Mouse (Mus musculus) lung, embryonic 16.5 days (tissue): ENCODE measurements at regions not wholly inside any gene's neighbourhood (a gene's known extent, or its start where the extent isn't known, plus 50 kb on each side); places are given as distances from the start of the nearest gene placed in this dataset.
"Not testable (repeated sequence)": the region's sequence is repeated elsewhere in the genome, so short reads cannot be mapped to it uniquely, and the experiment has no call there.

Experiments
- ATAC-seq: fragments of 200-750 bp; cut with Nextera tagmentation; 2 replicates; pipeline ENCODE4 v1.8.0; 2017; ENCODE audit warnings: low read depth, mild to moderate bottlenecking, moderate library complexity
- H3K27ac ChIP-seq: fragments of 300-500 bp; sonication (generic); 2 replicates; pipeline ENCODE4 v1.5.1; 2014; ENCODE audit warnings: mild to moderate bottlenecking, control low read depth, low read length
- H3K27me3 ChIP-seq: fragments of 300-500 bp; sonication (generic); 2 replicates; pipeline ENCODE4 v1.6.1; 2014; ENCODE audit warnings: low read depth, low read length, mixed read lengths; ENCODE audit not compliant: control insufficient read depth, insufficient read depth
- H3K36me3 ChIP-seq: fragments of 300-500 bp; sonication (generic); 2 replicates; pipeline ENCODE4 v1.6.1; 2014; ENCODE audit warnings: low read length; ENCODE audit not compliant: control insufficient read depth, insufficient read depth
- H3K4me1 ChIP-seq: fragments of 300-500 bp; sonication (generic); replicated peaks from 2 replicates; pipeline ENCODE4 v1.6.1; 2014; ENCODE audit warnings: low read length, mixed read lengths; ENCODE audit not compliant: control insufficient read depth, insufficient read depth
- H3K4me2 ChIP-seq: fragments of 300-500 bp; sonication (generic); 2 replicates; pipeline ENCODE4 v1.6.1; 2014; ENCODE audit warnings: low read depth, low read length, control low read depth
- H3K4me3 ChIP-seq: fragments of 300-500 bp; sonication (generic); 2 replicates; pipeline ENCODE4 v1.5.1; 2014; ENCODE audit warnings: mild to moderate bottlenecking, low read length, control low read depth
- H3K9ac ChIP-seq: fragments of 300-500 bp; sonication (generic); 2 replicates; pipeline ENCODE4 v1.6.1; 2014; ENCODE audit warnings: low read length, control low read depth
- H3K9me3 ChIP-seq: fragments of 300-500 bp; sonication (generic); 2 replicates; pipeline ENCODE4 v1.6.1; 2016; ENCODE audit warnings: low read length; ENCODE audit not compliant: control insufficient read depth
- WGBS: fragments of 180-500 bp; shearing (Covaris S2); extraction: QIAGEN DNeasy Blood & Tissue Kit; methylation state at CpG from one replicate; pipeline ENCODE4 v1.1.7; 2014; 5-methylcytosine and 5-hydroxymethylcytosine counted together

GRCm38 (mm10) chr17:47246605-47247004 lies 122.1 kb upstream of the Mrps10 start:
- no peak overlapping the region for H3K4me3 ChIP-seq
- H3K27me3 ChIP-seq, result no peaks in the 10 kb centered on the region
- H3K9me3 ChIP-seq, result no peaks in the 10 kb centered on the region
- WGBS, result 92% methylated on average over 8 of the region's 8 CpGs
- no peak overlapping the region for H3K4me2 ChIP-seq
- ATAC-seq, result no peak
- H3K27ac ChIP-seq, result no peak overlapping the region
- no peaks in the 10 kb centered on the region; the same call in 1 of the 2 replicates for H3K4me1 ChIP-seq
- H3K36me3 ChIP-seq, result peaks cover 4% of the 10 kb centered on the region
- no peak overlapping the region for H3K9ac ChIP-seq

GRCm38 (mm10) chr17:47245635-47246034 lies 123.1 kb upstream of the Mrps10 start:
- Histone ChIP-seq H3K4me3 (no peak overlapping the region), H3K27me3 (no peaks in the 10 kb centered on the region), H3K9me3 (no peaks in the 10 kb centered on the region), H3K4me1 (no peaks in the 10 kb centered on the region; the same call in 1 of the 2 replicates), H3K27ac (no peak overlapping the region), H3K36me3 (peaks cover 4% of the 10 kb centered on the region), H3K4me2 (no peak overlapping the region), H3K9ac (no peak overlapping the region)
- WGBS, result 90% methylated on average over 9 of the region's 9 CpGs
- no peak for ATAC-seq

- peaks cover 19% of the 10 kb centered on the region for H3K36me3 ChIP-seq
- 86% methylated on average over 4 of the region's 4 CpGs for WGBS
- ATAC-seq, result no peak
- H3K9ac ChIP-seq, result no peak overlapping the region
- no peak overlapping the region for H3K27ac ChIP-seq
- H3K4me2 ChIP-seq, result no peak overlapping the region
- no peak overlapping the region for H3K4me3 ChIP-seq
- no peaks in the 10 kb centered on the region for H3K4me1 ChIP-seq
- no peaks in the 10 kb centered on the region for H3K27me3 ChIP-seq
- H3K9me3 ChIP-seq, result no peaks in the 10 kb centered on the region
Measured at GRCm38 (mm10) chr17:47239086-47239485, 129.6 kb upstream of the Mrps10 start.

GRCm38 (mm10) chr17:47237881-47238280 lies 130.8 kb upstream of the Mrps10 start:
- not testable (repeated sequence) for H3K4me3 ChIP-seq, H3K9me3 ChIP-seq, H3K27ac ChIP-seq, H3K9ac ChIP-seq, H3K4me2 ChIP-seq, H3K27me3 ChIP-seq, H3K4me1 ChIP-seq, ATAC-seq
- WGBS, result 92% methylated on average over 3 of the region's 3 CpGs
- peaks cover 16% of the 10 kb centered on the region for H3K36me3 ChIP-seq

GRCm38 (mm10) chr17:47234343-47234742 lies 134.3 kb upstream of the Mrps10 start:
- H3K36me3 ChIP-seq, result peaks cover 32% of the 10 kb centered on the region
- H3K4me2 ChIP-seq, result no peak overlapping the region
- H3K27ac ChIP-seq, result no peak overlapping the region
- no peaks in the 10 kb centered on the region for H3K27me3 ChIP-seq
- H3K9me3 ChIP-seq, result no peaks in the 10 kb centered on the region
- WGBS, result 92% methylated on average over 11 of the region's 11 CpGs
- ATAC-seq, result no peak
- H3K4me1 ChIP-seq, result no peaks in the 10 kb centered on the region
- H3K9ac ChIP-seq, result no peak overlapping the region
- no peak overlapping the region for H3K4me3 ChIP-seq

GRCm38 (mm10) chr17:47233003-47233678 lies 135.5 kb upstream of the Mrps10 start:
- Histone ChIP-seq H3K4me3 (no peak overlapping the region), H3K36me3 (peaks cover 39% of the 10 kb centered on the region), H3K9me3 (no peaks in the 10 kb centered on the region), H3K27me3 (no peaks in the 10 kb centered on the region), H3K4me2 (no peak overlapping the region), H3K4me1 (no peaks in the 10 kb centered on the region), H3K27ac (no peak overlapping the region), H3K9ac (no peak overlapping the region)
- WGBS, result 66% methylated on average over 8 of the region's 8 CpGs
- ATAC-seq, result no peak

- Histone ChIP-seq H3K4me3 (no peak overlapping the region), H3K27me3 (no peaks in the 10 kb centered on the region), H3K4me2 (no peak overlapping the region), H3K27ac (no peak overlapping the region), H3K36me3 (peaks cover 29% of the 10 kb centered on the region), H3K9ac (no peak overlapping the region), H3K4me1 (peaks cover 9% of the 10 kb centered on the region), H3K9me3 (no peaks in the 10 kb centered on the region)
- WGBS, result 93% methylated on average over 9 of the region's 10 CpGs
- ATAC-seq, result no peak
Measured at GRCm38 (mm10) chr17:47230715-47231114, 138.0 kb upstream of the Mrps10 start.

- no peak overlapping the region for H3K27ac ChIP-seq
- H3K4me3 ChIP-seq, result no peak overlapping the region
- H3K9me3 ChIP-seq, result no peaks in the 10 kb centered on the region
- no peaks in the 10 kb centered on the region for H3K27me3 ChIP-seq
- no peak overlapping the region for H3K9ac ChIP-seq
- H3K4me2 ChIP-seq, result no peak overlapping the region
- peaks cover 22% of the 10 kb centered on the region for H3K36me3 ChIP-seq
- no peak for ATAC-seq
- 70% methylated on average over 11 of the region's 11 CpGs for WGBS
- peaks cover 13% of the 10 kb centered on the region for H3K4me1 ChIP-seq
Measured at GRCm38 (mm10) chr17:47226391-47226790, 142.3 kb upstream of the Mrps10 start.

- Histone ChIP-seq H3K36me3 (peaks cover 14% of the 10 kb centered on the region), H3K4me2 (no peak overlapping the region), H3K4me1 (peaks cover 13% of the 10 kb centered on the region), H3K9me3 (no peaks in the 10 kb centered on the region), H3K27ac (peak overlapping the region; percentile 50; the same call in 1 of the 2 replicates), H3K9ac (no peak overlapping the region), H3K4me3 (no peak overlapping the region), H3K27me3 (no peaks in the 10 kb centered on the region)
- WGBS, result 58% methylated on average over 18 of the region's 18 CpGs
- ATAC-seq, result peak; percentile 66
Measured at GRCm38 (mm10) chr17:47225306-47226269, 143.1 kb upstream of the Mrps10 start.
